Mouse (Mus musculus): Measurements from ENCODE around the gene Vtcn1. TPM values are rescaled to one million over a fixed set of nuclear protein-coding genes. Genes with fewer than 3 reads are reported as not detected.
A peak's percentile ranks its signal among the peaks of the same experiment; 100 is the strongest.

Gene Vtcn1
- 0.81 and 0.89 TPM in 2 replicates for polyA plus RNA-seq (2015; fragmentation: Nextera tagmentation; extraction: Ambion mirVana)

DNA sequence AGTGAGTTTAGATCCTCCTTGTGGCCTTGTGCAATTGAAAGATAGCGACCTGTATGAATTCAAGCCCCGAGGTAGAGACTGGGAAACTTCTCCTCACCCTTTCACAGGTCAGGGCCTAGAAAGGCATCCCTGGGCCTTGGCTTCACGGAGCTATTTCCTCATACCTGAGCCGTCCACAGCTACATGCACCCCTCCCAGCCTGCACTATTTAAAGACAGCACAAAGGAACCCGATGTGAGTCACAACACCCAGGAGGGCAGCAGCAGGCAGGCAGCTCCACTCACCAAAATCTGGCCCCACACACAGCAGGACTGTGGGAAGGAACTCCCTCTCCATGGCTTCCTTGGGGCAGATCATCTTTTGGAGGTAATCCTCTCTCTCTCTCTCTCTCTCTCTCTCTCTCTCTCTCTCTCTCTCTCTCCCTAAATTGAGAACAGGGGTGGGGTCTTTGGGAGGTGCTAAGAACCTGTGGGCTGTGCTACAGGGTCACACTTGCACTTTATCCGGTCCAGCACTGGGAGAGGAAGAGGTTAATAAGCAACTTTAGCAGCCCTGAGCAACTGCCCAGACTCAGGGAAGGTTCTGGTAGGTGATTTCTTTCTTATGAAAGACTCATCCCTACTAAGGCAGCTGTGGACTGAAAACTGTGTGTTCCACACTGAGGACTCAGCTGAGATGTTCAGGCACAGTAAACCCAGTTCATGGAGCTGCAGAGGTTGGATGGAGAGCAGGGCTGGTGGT is at the start of gene Vtcn1:
Vtcn1 (plus strand) TSS at position 235 of the 741 bp plus-strand sequence.
- Histone ChIP-seq H3K27ac (ENCODE audit: low read length) (no peak within 1 kb of the TSS), H3K4me2 (replicated peaks; ENCODE audit: low read depth, low read length) (no peak within 1 kb of the TSS), H3K4me3 (ENCODE audit: low read depth, low read length) (no peak within 1 kb of the TSS), H3K27me3 (replicated peaks; ENCODE audit: insufficient read depth, low read length) (no peaks in the 10 kb centered on the region), H3K9me3 (ENCODE audit: low read length) (no peaks in the 10 kb centered on the region), H3K9ac (replicated peaks; ENCODE audit: low read depth) (no peak within 1 kb of the TSS), H3K4me1 (ENCODE audit: insufficient read depth, low read depth, low read length) (no peaks in the 10 kb centered on the region), H3K36me3 (ENCODE audit: insufficient read depth, low read length) (no peaks in the 10 kb centered on the region)
- ATAC-seq: peak; percentile 57
- 36% methylated on average over 6 of the region's 6 CpGs for WGBS
- TF ChIP-seq CTCF (IDR thresholded peaks at IDR 0.05) (no peak), EP300 (IDR thresholded peaks at IDR 0.05) (no peak)
- DNase-seq (ENCODE audit: low spot score): peak; percentile 45

DNA sequence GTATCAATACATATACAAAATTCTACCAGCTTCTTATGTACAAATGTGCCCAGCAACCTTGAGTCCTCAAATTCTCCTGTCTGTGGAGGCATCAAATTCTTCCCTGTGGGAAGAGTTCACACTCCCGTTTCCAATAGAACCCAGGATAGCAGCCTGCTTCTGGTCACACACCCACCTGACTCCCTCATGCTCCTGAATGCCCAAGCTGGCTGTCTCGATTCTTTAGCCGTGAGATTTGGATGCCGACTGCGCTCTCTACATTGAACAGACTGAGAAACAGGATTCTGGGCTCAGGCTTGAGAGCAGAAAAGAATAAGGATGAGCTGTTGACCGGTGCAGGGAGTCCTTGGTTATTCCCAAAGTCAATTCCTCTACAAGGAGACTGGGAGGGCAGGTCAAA is 48.3 kb upstream of the Vtcn1 start:
- Histone ChIP-seq H3K4me1 (ENCODE audit: insufficient read depth, low read depth, low read length) (no peaks in the 10 kb centered on the region), H3K9ac (replicated peaks; ENCODE audit: low read depth) (no peak overlapping the region), H3K4me3 (ENCODE audit: low read depth, low read length) (no peak overlapping the region), H3K27ac (ENCODE audit: low read length) (no peak overlapping the region), H3K27me3 (replicated peaks; ENCODE audit: insufficient read depth, low read length) (no peaks in the 10 kb centered on the region), H3K9me3 (ENCODE audit: low read length) (no peaks in the 10 kb centered on the region), H3K4me2 (replicated peaks; ENCODE audit: low read depth, low read length) (no peak overlapping the region), H3K36me3 (ENCODE audit: insufficient read depth, low read length) (no peaks in the 10 kb centered on the region)
- TF ChIP-seq EP300 (IDR thresholded peaks at IDR 0.05): no peak
- TF ChIP-seq CTCF (IDR thresholded peaks at IDR 0.05): no peak
- DNase-seq (ENCODE audit: low spot score) (no peak), ATAC-seq (no peak)
- 86% methylated on average over 6 of the region's 6 CpGs for WGBS

DNA sequence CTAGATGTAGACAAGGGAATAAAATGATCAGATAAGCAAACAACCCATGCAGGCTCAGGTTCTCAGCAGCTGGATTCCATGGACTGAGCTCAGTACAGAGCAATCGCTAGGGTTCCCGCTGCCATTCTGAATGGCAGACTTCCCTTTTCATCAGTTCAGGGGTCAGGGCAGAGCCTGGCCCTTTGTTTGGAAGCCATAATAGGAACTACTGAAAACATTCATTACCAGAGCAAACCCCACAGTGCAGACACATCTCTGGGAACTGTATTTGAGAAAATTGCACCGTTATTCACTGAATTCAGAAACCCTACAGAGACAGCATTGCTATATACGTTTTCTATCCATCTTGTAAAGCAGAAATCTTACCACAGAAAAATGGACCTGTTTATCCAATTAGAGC is 47.7 kb upstream of the Vtcn1 start:
- no peak overlapping the region for H3K4me3 ChIP-seq (ENCODE audit: low read depth, low read length)
- no peak for DNase-seq (ENCODE audit: low spot score)
- no peak for ATAC-seq
- H3K27ac ChIP-seq (ENCODE audit: low read length): no peak overlapping the region
- H3K9me3 ChIP-seq (ENCODE audit: low read length): no peaks in the 10 kb centered on the region
- no peak for TF ChIP-seq EP300 (IDR thresholded peaks at IDR 0.05)
- no peak for TF ChIP-seq CTCF (IDR thresholded peaks at IDR 0.05)
- H3K4me2 ChIP-seq (replicated peaks; ENCODE audit: low read depth, low read length): no peak overlapping the region
- no peaks in the 10 kb centered on the region for H3K36me3 ChIP-seq (ENCODE audit: insufficient read depth, low read length)
- H3K9ac ChIP-seq (replicated peaks; ENCODE audit: low read depth): no peak overlapping the region
- H3K4me1 ChIP-seq (ENCODE audit: insufficient read depth, low read depth, low read length): no peaks in the 10 kb centered on the region
- WGBS: 83% methylated on average over 4 of the region's 4 CpGs
- H3K27me3 ChIP-seq (replicated peaks; ENCODE audit: insufficient read depth, low read length): no peaks in the 10 kb centered on the region

DNA sequence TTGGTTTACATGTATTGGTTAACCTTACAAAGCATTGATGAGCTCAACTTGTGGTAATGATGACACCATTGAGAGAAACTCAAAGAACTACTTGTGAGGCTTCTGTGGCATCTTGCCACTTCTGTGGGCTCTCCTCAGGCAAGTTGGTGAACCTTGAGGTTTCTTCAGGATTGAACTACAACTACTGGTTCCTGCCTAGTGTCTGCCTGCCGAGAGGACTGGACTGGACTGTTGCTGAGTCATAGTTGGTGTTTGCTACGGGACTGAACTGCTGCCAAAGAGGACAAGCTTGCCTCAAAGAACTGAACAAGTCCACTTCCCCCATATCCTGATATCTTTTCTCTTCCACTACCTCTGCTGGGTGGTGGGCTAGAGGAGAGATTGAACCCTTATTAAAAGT is 39.2 kb upstream of the Vtcn1 start:
- no peaks in the 10 kb centered on the region for H3K4me1 ChIP-seq (ENCODE audit: insufficient read depth, low read depth, low read length)
- H3K9me3 ChIP-seq (ENCODE audit: low read length): no peaks in the 10 kb centered on the region
- WGBS: 44% methylated on average over 2 of the region's 2 CpGs

DNA sequence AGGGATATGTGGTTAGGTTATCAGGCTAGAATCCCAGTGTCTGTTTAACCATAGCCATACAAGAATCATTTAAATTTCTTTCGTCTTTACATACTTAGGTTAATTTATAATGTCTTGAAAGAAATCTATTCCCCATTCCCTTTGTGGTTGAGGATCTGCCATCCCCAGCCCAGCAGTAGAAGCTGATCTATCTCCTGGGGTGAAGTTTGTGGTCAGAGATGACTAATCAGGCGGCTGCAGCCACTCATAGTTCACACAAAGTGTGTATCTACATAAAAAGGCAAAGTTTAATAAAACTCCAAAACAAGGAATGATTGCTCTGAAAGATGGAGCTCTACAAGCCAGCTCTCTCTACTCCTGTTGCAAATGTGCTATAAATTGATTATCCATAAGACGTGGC is 33.6 kb upstream of the Vtcn1 start:
- Histone ChIP-seq H3K9ac (replicated peaks; ENCODE audit: low read depth) (no peak overlapping the region), H3K9me3 (ENCODE audit: low read length) (no peaks in the 10 kb centered on the region), H3K4me2 (replicated peaks; ENCODE audit: low read depth, low read length) (no peak overlapping the region), H3K36me3 (ENCODE audit: insufficient read depth, low read length) (no peaks in the 10 kb centered on the region), H3K27me3 (replicated peaks; ENCODE audit: insufficient read depth, low read length) (no peaks in the 10 kb centered on the region), H3K4me3 (ENCODE audit: low read depth, low read length) (no peak overlapping the region), H3K27ac (ENCODE audit: low read length) (no peak overlapping the region), H3K4me1 (ENCODE audit: insufficient read depth, low read depth, low read length) (no peaks in the 10 kb centered on the region)
- DNase-seq (ENCODE audit: low spot score): no peak
- ATAC-seq: no peak
- 84% methylated on average over 3 of the region's 3 CpGs for WGBS
- no peak for TF ChIP-seq EP300 (IDR thresholded peaks at IDR 0.05)
- TF ChIP-seq CTCF (IDR thresholded peaks at IDR 0.05): no peak

More for the DNA sequence above, 39.2 kb upstream of the Vtcn1 start:
- no peaks in the 10 kb centered on the region for H3K27me3 ChIP-seq (replicated peaks; ENCODE audit: insufficient read depth, low read length)
- H3K27ac ChIP-seq (ENCODE audit: low read length): no peak overlapping the region
- no peak overlapping the region for H3K9ac ChIP-seq (replicated peaks; ENCODE audit: low read depth)
- H3K4me2 ChIP-seq (replicated peaks; ENCODE audit: low read depth, low read length): no peak overlapping the region
- no peaks in the 10 kb centered on the region for H3K36me3 ChIP-seq (ENCODE audit: insufficient read depth, low read length)
- DNase-seq (ENCODE audit: low spot score) (no peak), ATAC-seq (no peak)
- TF ChIP-seq CTCF (IDR thresholded peaks at IDR 0.05): no peak
- TF ChIP-seq EP300 (IDR thresholded peaks at IDR 0.05): no peak
- H3K4me3 ChIP-seq (ENCODE audit: low read depth, low read length): no peak overlapping the region

DNA sequence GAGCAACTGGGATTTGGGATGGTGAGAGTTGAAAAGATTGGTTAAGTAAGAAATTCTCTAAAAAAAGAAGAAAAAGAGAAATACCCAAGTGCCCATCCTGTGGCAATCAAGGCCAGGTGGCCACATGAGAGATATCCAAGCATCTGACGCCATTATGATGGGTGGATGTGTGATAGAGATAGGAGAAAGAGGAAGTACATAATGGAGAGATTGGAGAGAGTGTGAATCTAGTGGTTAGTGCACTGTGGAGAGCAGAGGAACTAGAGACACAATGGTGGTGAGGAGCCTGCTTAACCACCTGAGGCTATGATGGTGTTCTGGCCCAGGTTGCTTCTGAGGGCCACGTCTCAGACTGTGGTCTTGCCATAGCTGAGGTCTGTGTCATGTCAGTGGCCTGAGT is 31.9 kb upstream of the Vtcn1 start:
- Histone ChIP-seq H3K4me3 (ENCODE audit: low read depth, low read length) (no peak overlapping the region), H3K9ac (replicated peaks; ENCODE audit: low read depth) (no peak overlapping the region), H3K27ac (ENCODE audit: low read length) (no peak overlapping the region), H3K4me2 (replicated peaks; ENCODE audit: low read depth, low read length) (no peak overlapping the region), H3K9me3 (ENCODE audit: low read length) (no peaks in the 10 kb centered on the region), H3K4me1 (ENCODE audit: insufficient read depth, low read depth, low read length) (no peaks in the 10 kb centered on the region), H3K27me3 (replicated peaks; ENCODE audit: insufficient read depth, low read length) (no peaks in the 10 kb centered on the region), H3K36me3 (ENCODE audit: insufficient read depth, low read length) (no peaks in the 10 kb centered on the region)
- WGBS: 70% methylated on average over 2 of the region's 2 CpGs
- ATAC-seq: no peak
- no peak for DNase-seq (ENCODE audit: low spot score)
- TF ChIP-seq EP300 (IDR thresholded peaks at IDR 0.05) (no peak), CTCF (IDR thresholded peaks at IDR 0.05) (no peak)
